Comparison of ENCODE assay signal across 9 mouse cellular contexts in genomic region chr7:28946271-28946610, GRCm38 (mm10). TPM values are rescaled to one million over a fixed set of nuclear protein-coding genes. Genes with fewer than 3 reads are reported as not detected.
DNase-seq lines count a peak whose midpoint lies in the region; ATAC-seq and TF ChIP-seq lines count a peak whose summit lies in the region.
"Had no signal": no experiment of that assay in that cellular context is flagged by ENCODE, and none has a peak within 500 bp of the region (broad histone marks: within the 10 kb centered on the region; RNA-seq: fewer than 3 reads in every experiment).

No protein-coding gene starts in this region.

- peaks cover 33% of the 10 kb centered on the region for H3K36me3 ChIP-seq in heart, embryonic 14.5 days (ENCODE audit: control insufficient read depth, insufficient read depth, low read length)
- no peaks in the 10 kb centered on the region for H3K36me3 ChIP-seq in testis, adult 2 months (ENCODE audit: control insufficient read depth, insufficient read depth, low read length)
- H3K36me3 ChIP-seq in limb, embryonic 14.5 days (ENCODE audit: control insufficient read depth, insufficient read depth, low read length), result peaks cover 16% of the 10 kb centered on the region

- no peak for DNase-seq in heart, adult 8-10 months (ENCODE audit: low spot score)
- DNase-seq in testis, postnatal 10 days (ENCODE audit: low spot score), result no peak
- no peak for DNase-seq in limb, embryonic 14.5 days (ENCODE audit: low spot score)
- DNase-seq in right cerebral cortex, postnatal 4 days, result no peak
- no peak for DNase-seq in layer of hippocampus, postnatal 25 days (ENCODE audit: extremely low spot score in 1 of 2, low spot score in 1 of 2)

- H3K9ac ChIP-seq in heart, embryonic 14.5 days (ENCODE audit: low read length), result peak overlapping the region; percentile 64
- H3K9ac ChIP-seq in limb, embryonic 14.5 days (ENCODE audit: low read depth, low read length, severe bottlenecking), result 0 out of 2 replicates have a peak overlapping the region, but pooled peaks have one; percentile 9

- TF ChIP-seq CTCF in testis, adult 2 months (IDR thresholded peaks at IDR 0.05; ENCODE audit: control insufficient read depth, insufficient read depth, insufficient replicate concordance, low read depth, low read length), result no peak

- H3K4me1 ChIP-seq in heart, embryonic 14.5 days (ENCODE audit: control insufficient read depth in 2 of 2, insufficient read depth in 2 of 2, low read length in 2 of 2), result peaks cover 63 to 98% of the 10 kb centered on the region in 2 experiments
- no peaks in the 10 kb centered on the region for H3K4me1 ChIP-seq in testis, adult 2 months (ENCODE audit: control insufficient read depth, insufficient read depth, low read length)
- H3K4me1 ChIP-seq in limb, embryonic 14.5 days (ENCODE audit: control insufficient read depth, insufficient read depth, low read length), result peaks cover 85% of the 10 kb centered on the region

- ATAC-seq in heart, embryonic 14.5 days (ENCODE audit: insufficient number of reproducible peaks, insufficient read depth, low FRiP score, low read depth), result peak; percentile 7; the same call in 1 of the 2 replicates
- ATAC-seq in limb, embryonic 14.5 days (ENCODE audit: low FRiP score, low read depth), result no peak
- no peak for ATAC-seq in cerebellum, adult (ENCODE audit: insufficient number of reproducible peaks, low FRiP score, low TSS enrichment)

- WGBS in heart, embryonic 14.5 days, result 8% methylated on average over 1 of the region's 1 CpGs
- 11% methylated on average over 1 of the region's 1 CpGs for WGBS in limb, embryonic 14.5 days

- TF ChIP-seq POLR2A in testis, adult 2 months (IDR thresholded peaks at IDR 0.05; ENCODE audit: control insufficient read depth, low read depth, low read length), result no peak
- TF ChIP-seq POLR2A in limb, embryonic 14.5 days (IDR thresholded peaks at IDR 0.05; ENCODE audit: borderline replicate concordance, extremely low read depth, insufficient read depth, insufficient read length), result no peak

- peak overlapping the region; percentile 52 for H3K4me2 ChIP-seq in heart, embryonic 14.5 days (ENCODE audit: low read length)
- H3K4me2 ChIP-seq in limb, embryonic 14.5 days (replicated peaks; ENCODE audit: low read depth, low read length, severe bottlenecking), result peak overlapping the region; percentile 9; the same call in 1 of the 2 replicates

- H3K9me3 ChIP-seq in heart, embryonic 14.5 days (ENCODE audit: control insufficient read depth, low read length), result no peaks in the 10 kb centered on the region
- no peaks in the 10 kb centered on the region for H3K9me3 ChIP-seq in limb, embryonic 14.5 days (ENCODE audit: control insufficient read depth, low read length)
- H3K9me3 ChIP-seq: G1E had no signal

- H3K27ac ChIP-seq in heart, embryonic 14.5 days (replicated peaks in 1 of 2; ENCODE audit: control insufficient read depth in 1 of 2, insufficient read depth in 1 of 2, low read depth in 2 of 2, low read length in 2 of 2), result peak overlapping the region; percentile 99 to 100
- H3K27ac ChIP-seq in testis, adult 2 months (ENCODE audit: control insufficient read depth, insufficient read depth, low read depth, low read length), result peak overlapping the region; percentile 50
- H3K27ac ChIP-seq in limb, embryonic 14.5 days (replicated peaks; ENCODE audit: low read depth, low read length), result peak overlapping the region; percentile 81

- no peaks in the 10 kb centered on the region for H3K27me3 ChIP-seq in heart, embryonic 14.5 days (ENCODE audit: control insufficient read depth, insufficient read depth, low read length)
- no peaks in the 10 kb centered on the region for H3K27me3 ChIP-seq in testis, adult 2 months (ENCODE audit: control insufficient read depth, insufficient read depth, low read length)
- no peaks in the 10 kb centered on the region for H3K27me3 ChIP-seq in limb, embryonic 14.5 days (ENCODE audit: control insufficient read depth, insufficient read depth, low read length)

- no peak overlapping the region for H3K4me3 ChIP-seq in heart, embryonic 14.5 days (ENCODE audit: control insufficient read depth in 1 of 2, insufficient read depth in 1 of 2, low read depth in 1 of 2, low read length in 2 of 2)
- H3K4me3 ChIP-seq in testis, adult 2 months (ENCODE audit: control insufficient read depth, low read depth, low read length), result no peak overlapping the region
- no peak overlapping the region for H3K4me3 ChIP-seq in limb, embryonic 14.5 days (replicated peaks; ENCODE audit: low read length)

RNA-seq across cellular contexts. Expression of gene Actn4, which starts 15.9 kb away (rescaled TPM):
- 221 and 228 TPM in 2 replicates for polyA plus RNA-seq in heart, embryonic 14.5 days (2014; fragmentation: Nextera tagmentation; extraction: Ambion mirVana)
- total RNA-seq in heart, adult 8-10 months (2022), result 10 to 100 TPM; 57.8 to 82.0 (median 75.8) TPM
- 73.9 and 77.5 TPM in 2 replicates for polyA plus RNA-seq in testis, adult 2 months (2012; rRNA removed)
- polyA plus RNA-seq in limb, embryonic 14.5 days (2012; rRNA removed), result 268 and 299 TPM in 2 replicates
- 295 and 304 TPM in 2 replicates for polyA plus RNA-seq in limb, embryonic 14.5 days (2014; fragmentation: Nextera tagmentation; extraction: Ambion mirVana)
- total RNA-seq in layer of hippocampus, postnatal 25 days (2021), result 100 to 1,000 TPM; 124 to 129 TPM

RNA-seq across cellular contexts. Expression of gene Eif3k, which starts 35.4 kb away (rescaled TPM):
- polyA plus RNA-seq in heart, embryonic 14.5 days (2014; fragmentation: Nextera tagmentation; extraction: Ambion mirVana), result 286 and 319 TPM in 2 replicates
- 100 to 1,000 TPM; 152 to 167 (median 158) TPM for total RNA-seq in heart, adult 8-10 months (2022)
- polyA plus RNA-seq in testis, adult 2 months (2012; rRNA removed), result 379 and 426 TPM in 2 replicates
- polyA plus RNA-seq in limb, embryonic 14.5 days (2012; rRNA removed), result 473 and 518 TPM in 2 replicates
- 450 TPM in 2 replicates for polyA plus RNA-seq in limb, embryonic 14.5 days (2014; fragmentation: Nextera tagmentation; extraction: Ambion mirVana)
- total RNA-seq in layer of hippocampus, postnatal 25 days (2021), result 100 to 1,000 TPM; 179 to 185 TPM

RNA-seq across cellular contexts. Expression of gene Map4k1, which starts 35.6 kb away (rescaled TPM):
- polyA plus RNA-seq in heart, embryonic 14.5 days (2014; fragmentation: Nextera tagmentation; extraction: Ambion mirVana), result 2.8 and 3.3 TPM in 2 replicates
- total RNA-seq in heart, adult 8-10 months (2022), result 1 to 10 TPM in 1 of 4 experiments, under 1 TPM in 3; 0.50 to 1.1 (median 0.74) TPM
- 58.8 and 83.2 TPM in 2 replicates for polyA plus RNA-seq in testis, adult 2 months (2012; rRNA removed)
- 9.3 and 9.5 TPM in 2 replicates for polyA plus RNA-seq in limb, embryonic 14.5 days (2012; rRNA removed)
- polyA plus RNA-seq in limb, embryonic 14.5 days (2014; fragmentation: Nextera tagmentation; extraction: Ambion mirVana), result 6.4 and 7.0 TPM in 2 replicates
- total RNA-seq in layer of hippocampus, postnatal 25 days (2021), result 1 to 10 TPM; 2.1 to 2.4 TPM
